Mouse (Mus musculus) layer of hippocampus, postnatal 14 days (tissue): ENCODE results near the gene Bricd5. TPM values are rescaled to one million over a fixed set of nuclear protein-coding genes. Genes with fewer than 3 reads are reported as not detected.

Experiments
- DNase-seq, 2 experiments: peaks; one replicate each; pipeline ENCODE4 v3.0.0; 2021 to 2022; ENCODE audit warnings: low spot score in 2 of 2, mixed read lengths in 1 of 2
- total RNA-seq, 2 experiments: library from RNA; stranded (reverse); gene quantifications; 2 replicates each; pipeline ENCODE4 v1.2.3; 2021

Bricd5 gene
- total RNA-seq, 2 experiments from 2014 or later = 1.0 to 2.1 TPM

GRCm38 (mm10) chr17:24461580-24461979 is 12.1 kb upstream of the Bricd5 start:
- no peak for DNase-seq

GRCm38 (mm10) chr17:24462932-24463331 is 10.8 kb upstream of the Bricd5 start:
- no peak for DNase-seq

- no peak for DNase-seq
These were observed 10.1 kb upstream of the Bricd5 start for GRCm38 (mm10) chr17:24463374-24464133.

- no peak for DNase-seq
These were observed 4.9 kb upstream of the Bricd5 start for GRCm38 (mm10) chr17:24468636-24469246.

- DNase-seq = no peak
These were observed 4.3 kb upstream of the Bricd5 start for GRCm38 (mm10) chr17:24469336-24469909.

- DNase-seq = peak; percentile 99 to 100
These were observed 3.6 kb upstream of the Bricd5 start, which contains the start of the genes E4f1 and Pgp for GRCm38 (mm10) chr17:24469910-24470602. TSS of gene E4f1 (minus strand) at chr17:24470313. TSS of gene Pgp (plus strand) at chr17:24470392.

- peak in 1 of 2 experiments; percentile 31 for DNase-seq
These were observed 2.8 kb upstream of the Bricd5 start for GRCm38 (mm10) chr17:24470701-24471527.

GRCm38 (mm10) chr17:24472512-24472911 is 1.2 kb upstream of the Bricd5 start:
- no peak for DNase-seq

GRCm38 (mm10) chr17:24474557-24474956 is 873 bp downstream of the Bricd5 start:
- peak; percentile 43 to 79 for DNase-seq

- DNase-seq = no peak
These were observed 1.9 kb downstream of the Bricd5 start for GRCm38 (mm10) chr17:24475586-24475985.

- DNase-seq = no peak
These were observed 2.5 kb downstream of the Bricd5 start for GRCm38 (mm10) chr17:24476022-24476776.

GRCm38 (mm10) chr17:24477053-24477984 is 3.6 kb downstream of the Bricd5 start:
- DNase-seq = no peak

GRCm38 (mm10) chr17:24477985-24478600 is 4.4 kb downstream of the Bricd5 start:
- no peak for DNase-seq

- DNase-seq = peak; percentile 98 to 99
These were observed 5.1 kb downstream of the Bricd5 start, which contains the start of gene Mlst8 for GRCm38 (mm10) chr17:24478663-24479380. TSS of gene Mlst8 (minus strand) at chr17:24479078.

- no peak for DNase-seq
These were observed 5.7 kb downstream of the Bricd5 start for GRCm38 (mm10) chr17:24479431-24479830.

- DNase-seq = no peak
These were observed 6.6 kb downstream of the Bricd5 start for GRCm38 (mm10) chr17:24480201-24480826.
